Mouse (Mus musculus) olfactory bulb, adult 2 months (tissue): ENCODE measurements around the gene Ckap2l.

Source experiments
- CTCF ChIP-seq: fragments of 200-500 bp; IDR thresholded peaks from 2 replicates; pipeline ENCODE4 v1.5.1; 2012; ENCODE audit warnings: low read depth, mild to moderate bottlenecking, low read length, moderate library complexity; ENCODE audit not compliant: insufficient read depth
- POLR2A ChIP-seq: fragments of 200-500 bp; IDR thresholded peaks from 2 replicates; pipeline ENCODE4 v1.6.1; 2012; ENCODE audit warnings: mild to moderate bottlenecking, low read depth, low read length, moderate library complexity; ENCODE audit not compliant: insufficient read depth

DNA sequence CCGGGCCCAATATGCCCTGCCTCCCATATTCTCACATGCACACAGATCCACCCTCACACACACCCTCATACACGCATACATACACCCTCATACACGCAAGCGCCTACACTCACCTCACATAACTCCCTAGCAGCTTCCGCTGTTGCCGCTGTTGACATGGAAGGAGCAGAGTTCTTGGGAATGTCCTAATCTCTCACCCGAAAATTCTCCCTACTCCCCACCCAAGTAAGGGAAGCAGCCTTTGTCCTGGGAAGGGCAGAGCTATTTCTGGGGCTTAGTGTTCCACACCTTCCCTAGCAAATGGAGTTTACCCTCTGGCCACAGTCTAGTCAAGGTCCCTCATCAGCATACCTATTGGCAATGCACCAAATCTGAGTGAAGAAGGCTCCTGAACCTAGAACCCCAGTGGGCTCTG, 49.3 kb downstream of the Ckap2l start:
- TF ChIP-seq POLR2A (no peak), CTCF (no peak)
